Mouse (Mus musculus): ENCODE measurements around the gene Olfr1000. TPM values are rescaled to one million over a fixed set of nuclear protein-coding genes. Genes with fewer than 3 reads are reported as not detected.

Gene Olfr1000
- polyA plus RNA-seq (2017; shearing (Covaris generic)) = not detected

GRCm38 (mm10) chr2:85611803-85612202 is at the start of gene Olfr1000:
Gene Olfr1000 (minus strand): TSS chr2:85611903.

GRCm38 (mm10) chr2:85650604-85651003 is 38.9 kb upstream of the Olfr1000 start, which contains the start of gene Olfr1002:
Gene Olfr1002 (minus strand): TSS chr2:85650704.

GRCm38 (mm10) chr2:85588648-85589047 is 23.1 kb downstream of the Olfr1000 start, which contains the start of gene Olfr998:
Gene Olfr998 (plus strand): TSS chr2:85588948.

GRCm38 (mm10) chr2:85578915-85579314 is 32.8 kb downstream of the Olfr1000 start, which contains the start of gene Olfr996:
Gene Olfr996 (plus strand): TSS chr2:85579215.

Other genes with a start within 250 kb of the Olfr1000 start
- gene Olfr988, start 248.7 kb downstream of the Olfr1000 start, polyA plus RNA-seq (2017; shearing (Covaris generic)) = not detected
- gene Olfr992, start 202.4 kb downstream of the Olfr1000 start, polyA plus RNA-seq (2017; shearing (Covaris generic)) = not detected
- not detected for gene Olfr993, start 197.0 kb downstream of the Olfr1000 start, polyA plus RNA-seq (2017; shearing (Covaris generic))
- not detected for gene Olfr994, start 175.5 kb downstream of the Olfr1000 start, polyA plus RNA-seq (2017; shearing (Covaris generic))
- gene Olfr995, start 168.3 kb downstream of the Olfr1000 start, polyA plus RNA-seq (2017; shearing (Covaris generic)) = not detected
- gene 4833423E24Rik, start 92.9 kb downstream of the Olfr1000 start, polyA plus RNA-seq (2017; shearing (Covaris generic)) = not detected
- not detected for gene Olfr996, start 32.7 kb downstream of the Olfr1000 start, polyA plus RNA-seq (2017; shearing (Covaris generic))
- not detected for gene Olfr998, start 23.0 kb downstream of the Olfr1000 start, polyA plus RNA-seq (2017; shearing (Covaris generic))
- not detected for gene Olfr1002, start 38.8 kb upstream of the Olfr1000 start, polyA plus RNA-seq (2017; shearing (Covaris generic))
- not detected for gene Olfr154, start 52.6 kb upstream of the Olfr1000 start, polyA plus RNA-seq (2017; shearing (Covaris generic))
- not detected for gene Olfr1006, start 66.9 kb upstream of the Olfr1000 start, polyA plus RNA-seq (2017; shearing (Covaris generic))
- not detected for gene Olfr1008, start 77.5 kb upstream of the Olfr1000 start, polyA plus RNA-seq (2017; shearing (Covaris generic))
- not detected for gene Olfr1009, start 103.5 kb upstream of the Olfr1000 start, polyA plus RNA-seq (2017; shearing (Covaris generic))
- gene Olfr1012, start 150.9 kb upstream of the Olfr1000 start, polyA plus RNA-seq (2017; shearing (Covaris generic)) = not detected
- gene Olfr1013, start 155.2 kb upstream of the Olfr1000 start, polyA plus RNA-seq (2017; shearing (Covaris generic)) = not detected
- gene Olfr1014, start 160.8 kb upstream of the Olfr1000 start, polyA plus RNA-seq (2017; shearing (Covaris generic)) = not detected
- not detected for gene Olfr1015, start 170.1 kb upstream of the Olfr1000 start, polyA plus RNA-seq (2017; shearing (Covaris generic))
- not detected for gene Olfr1016, start 190.6 kb upstream of the Olfr1000 start, polyA plus RNA-seq (2017; shearing (Covaris generic))
- gene Olfr1018, start 206.6 kb upstream of the Olfr1000 start, polyA plus RNA-seq (2017; shearing (Covaris generic)) = not detected
- gene Olfr1019, start 233.6 kb upstream of the Olfr1000 start, polyA plus RNA-seq (2017; shearing (Covaris generic)) = not detected
- gene Olfr1020, start 235.1 kb upstream of the Olfr1000 start, polyA plus RNA-seq (2017; shearing (Covaris generic)) = not detected